Mouse (Mus musculus): ENCODE measurements around the gene Stx8. TPM values are rescaled to one million over a fixed set of nuclear protein-coding genes. Genes with fewer than 3 reads are reported as not detected.
A peak's percentile ranks its signal among the peaks of the same experiment; 100 is the strongest.

The Stx8 gene
- total and polyA plus RNA-seq, 3 experiments, result 29.5 to 152 (median 30.9) TPM

DNA sequence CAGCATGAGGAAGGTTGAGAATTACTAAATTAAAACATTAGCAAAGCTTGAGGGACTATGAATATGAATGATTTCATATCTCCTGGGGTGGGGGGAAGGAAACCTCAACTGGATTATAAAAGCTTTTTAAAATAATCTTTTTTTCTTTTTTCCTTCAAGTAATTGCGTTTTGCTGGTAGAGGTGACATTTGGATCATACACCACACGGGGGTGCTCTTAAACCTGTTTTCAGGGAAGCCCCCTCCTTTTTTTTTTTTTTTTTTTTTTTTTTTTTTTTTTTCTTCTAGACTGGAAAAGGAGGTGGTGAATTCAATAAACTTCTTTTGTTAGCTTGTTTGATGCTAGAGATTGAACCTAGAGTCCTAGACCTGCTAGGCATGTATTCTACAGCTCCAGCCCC, 9.3 kb downstream of the Stx8 start:
- Histone ChIP-seq H3K9me3 (replicated peaks; ENCODE audit: insufficient read depth, low read length) (no peaks in the 10 kb centered on the region), H3K9ac (ENCODE audit: control insufficient read depth, low read depth, low read length, poor library complexity, severe bottlenecking) (no peak overlapping the region), H3K4me1 (ENCODE audit: control insufficient read depth in 1 of 2, insufficient read depth in 2 of 2, low read length in 2 of 2) (no peaks in the 10 kb centered on the region), H3K79me2 (ENCODE audit: control insufficient read depth, insufficient read depth, low read length, poor library complexity) (no peaks in the 10 kb centered on the region), H3K4me3 (ENCODE audit: control insufficient read depth in 1 of 2, insufficient read depth in 1 of 2, low read depth in 2 of 2, low read length in 2 of 2) (no peak overlapping the region), H3K36me3 (ENCODE audit: control insufficient read depth in 1 of 2, insufficient read depth in 2 of 2, low read length in 2 of 2) (peaks cover 0 to 2% of the 10 kb centered on the region in 2 experiments; a peak in 2 of 4 replicates), H3K27ac (ENCODE audit: control insufficient read depth, low read depth, low read length) (no peak overlapping the region), H3K27me3 (ENCODE audit: control insufficient read depth in 1 of 2, insufficient read depth in 2 of 2, low read length in 2 of 2) (no peaks in the 10 kb centered on the region)
- peak; percentile 56 for DNase-seq (ENCODE audit: low read depth, low spot score)
- TF ChIP-seq UBTF (IDR thresholded peaks at IDR 0.05; ENCODE audit: borderline replicate concordance, insufficient read depth, low read depth, low read length), result no peak
- no peak for TF ChIP-seq ZC3H11A (IDR thresholded peaks at IDR 0.05; ENCODE audit: low read depth, low read length)
- no peak for TF ChIP-seq MAX (IDR thresholded peaks at IDR 0.05; ENCODE audit: low read length)
- peak; percentile 54 for TF ChIP-seq RAD21 (IDR thresholded peaks at IDR 0.05; ENCODE audit: low read depth, low read length)
- peak; percentile 99 for TF ChIP-seq ZNF384 (IDR thresholded peaks at IDR 0.05; ENCODE audit: low read depth, low read length)
- TF ChIP-seq MAZ (IDR thresholded peaks at IDR 0.05; ENCODE audit: low read depth, low read length), result peak; percentile 59; the same call in 1 of the 2 replicates
- TF ChIP-seq CTCF (IDR thresholded peaks at IDR 0.05 in 2 of 3, conservative IDR thresholded peaks at IDR 0.05 in 1 of 3; ENCODE audit: control insufficient read depth in 1 of 3, insufficient read depth in 1 of 3, low read depth in 2 of 3, low read length in 3 of 3, poor library complexity in 1 of 3, severe bottlenecking in 1 of 3), result peak in 2 of 3 experiments; percentile 20 to 50; a peak in 3 of 6 replicates
- 0 out of 2 replicates have a peak, but pooled peaks have one; percentile 29 for TF ChIP-seq SMC3 (IDR thresholded peaks at IDR 0.05; ENCODE audit: low read depth, low read length)

DNA sequence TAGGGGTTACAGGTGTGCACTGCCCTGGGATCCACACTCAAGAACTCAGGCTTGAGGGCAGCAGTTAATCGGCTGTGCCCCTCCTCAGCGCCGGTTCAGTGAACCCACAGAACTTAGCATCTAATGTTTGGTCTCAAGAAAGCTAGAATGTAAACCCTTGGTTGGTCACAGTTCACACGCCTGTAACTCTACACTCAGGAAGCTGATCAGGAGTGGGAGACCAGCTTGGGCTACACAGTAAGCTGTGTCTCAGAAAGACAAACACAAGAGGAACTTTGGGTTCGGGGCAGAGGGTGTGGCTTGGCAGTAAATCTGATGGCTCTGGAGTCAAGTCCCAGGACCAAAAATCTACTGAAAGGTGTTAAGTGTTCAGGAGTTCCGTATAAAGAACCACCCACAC, 17.6 kb downstream of the Stx8 start:
- TF ChIP-seq SMC3 (IDR thresholded peaks at IDR 0.05; ENCODE audit: low read depth, low read length) (no peak), ETS1 (IDR thresholded peaks at IDR 0.05; ENCODE audit: low read depth, low read length) (no peak), KAT2A (conservative IDR thresholded peaks at IDR 0.05; ENCODE audit: low read depth, low read length) (no peak), MYB (IDR thresholded peaks at IDR 0.05; ENCODE audit: low read depth, low read length) (no peak), ELF1 (IDR thresholded peaks at IDR 0.05; ENCODE audit: low read depth, low read length) (no peak), MXI1 (IDR thresholded peaks at IDR 0.05; ENCODE audit: low read depth, low read length) (no peak), CHD2 (IDR thresholded peaks at IDR 0.05; ENCODE audit: low read length) (no peak), RAD21 (IDR thresholded peaks at IDR 0.05; ENCODE audit: low read depth, low read length) (no peak), E2F4 (IDR thresholded peaks at IDR 0.05; ENCODE audit: borderline replicate concordance, low read depth, low read length) (no peak)
- H3K27ac ChIP-seq (ENCODE audit: control insufficient read depth, low read depth, low read length), result no peak overlapping the region
- no peak overlapping the region for H3K4me3 ChIP-seq (ENCODE audit: control insufficient read depth in 1 of 2, insufficient read depth in 1 of 2, low read depth in 2 of 2, low read length in 2 of 2)
- DNase-seq (ENCODE audit: low read depth, low spot score), result no peak
- no peak overlapping the region for H3K9ac ChIP-seq (ENCODE audit: control insufficient read depth, low read depth, low read length, poor library complexity, severe bottlenecking)
- H3K4me1 ChIP-seq (ENCODE audit: control insufficient read depth in 1 of 2, insufficient read depth in 2 of 2, low read length in 2 of 2), result no peaks in the 10 kb centered on the region
- H3K27me3 ChIP-seq (ENCODE audit: control insufficient read depth in 1 of 2, insufficient read depth in 2 of 2, low read length in 2 of 2), result no peaks in the 10 kb centered on the region
- H3K9me3 ChIP-seq (replicated peaks; ENCODE audit: insufficient read depth, low read length), result no peaks in the 10 kb centered on the region
- 0 out of 4 replicates have a peak, but pooled peaks cover 0 to 2% of the 10 kb centered on the region in 2 experiments for H3K36me3 ChIP-seq (ENCODE audit: control insufficient read depth in 1 of 2, insufficient read depth in 2 of 2, low read length in 2 of 2)
- H3K79me2 ChIP-seq (ENCODE audit: control insufficient read depth, insufficient read depth, low read length, poor library complexity), result no peaks in the 10 kb centered on the region

DNA sequence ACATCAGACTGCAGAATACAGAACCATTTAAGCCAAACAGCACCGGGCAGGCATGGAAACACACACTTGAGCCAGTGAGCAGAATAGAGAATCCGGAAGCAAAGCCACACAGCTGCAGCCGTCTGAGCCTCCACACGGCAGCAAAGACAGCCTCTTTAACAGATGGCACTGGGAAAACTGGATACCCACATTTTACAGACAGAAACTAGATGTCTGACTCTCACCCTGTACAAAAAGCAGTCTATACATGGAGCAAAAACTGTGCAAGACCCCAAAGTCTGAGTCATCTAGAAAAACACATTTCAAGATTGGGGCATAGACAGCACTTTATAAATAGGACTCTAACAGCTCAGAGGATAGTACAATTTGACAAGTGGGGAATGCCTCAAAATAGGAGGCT, 25.2 kb downstream of the Stx8 start:
- Histone ChIP-seq H3K9ac (ENCODE audit: control insufficient read depth, low read depth, low read length, poor library complexity, severe bottlenecking) (no peak overlapping the region), H3K4me1 (ENCODE audit: control insufficient read depth in 1 of 2, insufficient read depth in 2 of 2, low read length in 2 of 2) (no peaks in the 10 kb centered on the region), H3K9me3 (replicated peaks; ENCODE audit: insufficient read depth, low read length) (no peaks in the 10 kb centered on the region), H3K79me2 (ENCODE audit: control insufficient read depth, insufficient read depth, low read length, poor library complexity) (no peaks in the 10 kb centered on the region), H3K27ac (ENCODE audit: control insufficient read depth, low read depth, low read length) (no peak overlapping the region), H3K36me3 (ENCODE audit: control insufficient read depth in 1 of 2, insufficient read depth in 2 of 2, low read length in 2 of 2) (0 out of 4 replicates have a peak, but pooled peaks cover 0 to 1% of the 10 kb centered on the region in 2 experiments), H3K27me3 (ENCODE audit: control insufficient read depth in 1 of 2, insufficient read depth in 2 of 2, low read length in 2 of 2) (no peaks in the 10 kb centered on the region), H3K4me3 (ENCODE audit: control insufficient read depth in 1 of 2, insufficient read depth in 1 of 2, low read depth in 2 of 2, low read length in 2 of 2) (no peak overlapping the region)
- TF ChIP-seq ETS1 (IDR thresholded peaks at IDR 0.05; ENCODE audit: low read depth, low read length) (no peak), NELFE (IDR thresholded peaks at IDR 0.05; ENCODE audit: low read depth, low read length) (no peak), TBP (IDR thresholded peaks at IDR 0.05; ENCODE audit: low read depth, low read length) (no peak), CHD1 (IDR thresholded peaks at IDR 0.05; ENCODE audit: low read depth, low read length) (no peak), ZMIZ1 (IDR thresholded peaks at IDR 0.05; ENCODE audit: low read depth, low read length) (no peak), UBTF (IDR thresholded peaks at IDR 0.05; ENCODE audit: borderline replicate concordance, insufficient read depth, low read depth, low read length) (no peak), MYB (IDR thresholded peaks at IDR 0.05; ENCODE audit: low read depth, low read length) (no peak), ZKSCAN1 (IDR thresholded peaks at IDR 0.05; ENCODE audit: low read depth, low read length) (no peak), USF2 (IDR thresholded peaks at IDR 0.05; ENCODE audit: borderline replicate concordance in 1 of 2, insufficient read depth in 1 of 2, low read depth in 1 of 2, low read length in 2 of 2) (no peak), ZC3H11A (IDR thresholded peaks at IDR 0.05; ENCODE audit: low read depth, low read length) (no peak)
- DNase-seq (ENCODE audit: low read depth, low spot score), result no peak
